8 mouse cellular contexts compared by ENCODE assay signal in genomic region chr5:73761709-73762108, GRCm38 (mm10).
DNase-seq lines count a peak whose midpoint lies in the region; ATAC-seq and TF ChIP-seq lines count a peak whose summit lies in the region.

No protein-coding gene starts in this region.

- no peaks in the 10 kb centered on the region for H3K9me3 ChIP-seq in lung, postnatal 0 days (ENCODE audit: low read length)

- no peaks in the 10 kb centered on the region for H3K36me3 ChIP-seq in lung, postnatal 0 days (ENCODE audit: insufficient read depth, low read length)

- WGBS in lung, postnatal 0 days: 21% methylated on average over 8 of the region's 8 CpGs

- H3K27me3 ChIP-seq in lung, postnatal 0 days (replicated peaks; ENCODE audit: insufficient read depth, low read length): no peaks in the 10 kb centered on the region

- no peak overlapping the region for H3K4me3 ChIP-seq in lung, postnatal 0 days (ENCODE audit: low read depth, low read length)

- no peaks in the 10 kb centered on the region for H3K4me1 ChIP-seq in lung, postnatal 0 days (ENCODE audit: insufficient read depth, low read depth, low read length)

- DNase-seq in urinary bladder, postnatal 25 days (ENCODE audit: low spot score): peak; percentile 14
- DNase-seq in urinary bladder, postnatal 10 days (ENCODE audit: low spot score): no peak
- DNase-seq in forelimb bud, embryonic 11.5 days (ENCODE audit: low read depth, low spot score): peak; percentile 73
- DNase-seq in heart, postnatal 4 days: peak; percentile 72
- DNase-seq in layer of hippocampus, adult 9-11 months: peak; percentile 90
- peak; percentile 77 for DNase-seq in lung, postnatal 0 days (ENCODE audit: low spot score)
- peak; percentile 76 to 84 for DNase-seq in right cerebral cortex, postnatal 10 days (ENCODE audit: low spot score in 2 of 2)
- no peak for DNase-seq in c-Kit-positive CD71-positive TER-119-positive erythroid progenitor cells, embryonic 14.5 days (ENCODE audit: low spot score)

- TF ChIP-seq CTCF in lung, postnatal 0 days (IDR thresholded peaks at IDR 0.05): peak; percentile 85

- no peak overlapping the region for H3K27ac ChIP-seq in lung, postnatal 0 days (ENCODE audit: low read length)

- H3K4me2 ChIP-seq in lung, postnatal 0 days (replicated peaks; ENCODE audit: low read depth, low read length): no peak overlapping the region

- peak; percentile 87 for ATAC-seq in lung, postnatal 0 days

- TF ChIP-seq EP300 in lung, postnatal 0 days (IDR thresholded peaks at IDR 0.05): peak; percentile 48

- no peak overlapping the region for H3K9ac ChIP-seq in lung, postnatal 0 days (replicated peaks; ENCODE audit: low read depth)

Comparison
In these comparisons a context has a peak if more than half of its experiments do, and no peak if none do; other contexts are left out.
1. DNase-seq: peak in urinary bladder, postnatal 25 days (single experiment), forelimb bud, embryonic 11.5 days (single experiment), heart, postnatal 4 days (single experiment), layer of hippocampus, adult 9-11 months (single experiment), lung, postnatal 0 days (single experiment) and right cerebral cortex, postnatal 10 days (2 of 2); none in urinary bladder, postnatal 10 days (single experiment) and c-Kit-positive CD71-positive TER-119-positive erythroid progenitor cells, embryonic 14.5 days (single experiment).